Mouse (Mus musculus) CH12F3 (cell line): ENCODE results near the gene Lrrc2.

Experiments
- in situ Hi-C: fragments of 300-500 bp; cut with MboI; formaldehyde crosslinking; loops from 2 replicates; pipeline ENCODE4 v1.14.3; 2020; ENCODE audit warnings: low sequenced_read_pairs

The Lrrc2 gene

DNA sequence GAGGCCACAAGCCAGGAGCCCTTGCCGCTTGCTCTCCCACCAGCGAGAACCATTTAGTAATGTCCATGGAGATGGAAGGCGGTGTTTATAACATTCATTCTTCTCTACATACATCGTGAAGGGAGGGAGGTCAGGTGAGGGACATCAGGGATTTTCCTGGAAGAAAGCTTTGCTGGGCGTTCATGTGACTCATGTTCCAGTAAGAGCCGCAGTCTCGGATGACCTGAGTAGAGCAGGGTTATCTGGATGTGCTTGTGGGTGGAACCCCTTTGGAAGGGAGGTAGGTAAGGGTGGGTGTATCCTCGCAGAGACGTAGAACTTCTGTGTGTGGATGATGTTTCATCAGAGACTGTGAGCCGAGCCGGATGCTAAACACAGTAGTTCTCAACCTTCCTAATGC is at the start of gene Lrrc2:
Lrrc2 (plus strand) TSS at position 149 of the 400 bp plus-strand sequence.
- in situ Hi-C loops, result no loop called here

DNA sequence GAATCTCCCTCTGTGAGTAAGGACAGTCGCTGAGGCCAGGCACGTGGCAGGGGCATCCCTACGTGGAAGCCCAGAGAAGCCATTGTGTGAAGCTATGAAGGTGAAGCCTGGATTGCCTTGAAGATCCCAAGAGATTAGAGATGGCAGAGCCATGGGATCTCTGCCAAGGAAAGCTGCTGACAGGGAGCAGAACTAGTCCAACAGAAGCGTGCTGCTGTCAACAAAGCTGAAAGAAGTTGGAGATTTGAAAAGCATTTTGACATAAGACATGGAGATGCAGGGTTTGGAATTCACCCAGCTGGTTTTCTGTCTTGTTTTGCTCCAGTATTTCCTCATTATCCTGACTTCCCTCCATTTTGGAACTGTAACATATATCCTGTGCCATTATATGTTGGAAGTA is 49.1 kb upstream of the Lrrc2 start:
- in situ Hi-C loops, result no loop called here

DNA sequence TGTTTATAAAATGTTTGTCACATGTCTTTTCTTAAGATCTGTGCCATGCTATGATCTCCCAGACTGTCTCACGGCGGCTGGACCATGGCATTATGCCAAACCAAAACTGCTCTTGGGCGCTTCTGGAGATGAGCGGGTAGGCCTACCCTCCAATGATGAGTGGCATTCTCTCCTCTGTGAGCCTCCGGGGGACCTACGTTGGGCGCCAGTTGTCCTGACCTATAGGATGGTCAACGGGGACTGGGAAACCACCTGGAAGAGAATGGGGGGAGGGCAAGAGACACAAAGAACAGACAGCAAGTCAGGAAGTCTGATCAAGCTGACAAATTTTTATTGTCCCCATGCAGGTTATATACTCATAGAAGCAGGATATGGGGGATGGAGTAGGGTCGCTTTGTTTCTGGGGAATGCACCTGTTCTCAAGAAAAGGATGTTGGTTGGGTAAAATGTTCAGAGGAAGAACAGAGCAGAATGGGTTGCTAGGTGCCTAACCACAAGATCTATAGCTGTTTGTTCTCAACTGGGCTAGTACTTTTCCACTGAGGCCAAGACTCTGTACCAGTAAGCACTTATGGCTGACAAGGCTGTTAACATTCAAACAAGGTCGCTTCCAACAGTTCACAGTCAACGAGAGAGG is 44.0 kb upstream of the Lrrc2 start:
- in situ Hi-C loops, result no loop called here

DNA sequence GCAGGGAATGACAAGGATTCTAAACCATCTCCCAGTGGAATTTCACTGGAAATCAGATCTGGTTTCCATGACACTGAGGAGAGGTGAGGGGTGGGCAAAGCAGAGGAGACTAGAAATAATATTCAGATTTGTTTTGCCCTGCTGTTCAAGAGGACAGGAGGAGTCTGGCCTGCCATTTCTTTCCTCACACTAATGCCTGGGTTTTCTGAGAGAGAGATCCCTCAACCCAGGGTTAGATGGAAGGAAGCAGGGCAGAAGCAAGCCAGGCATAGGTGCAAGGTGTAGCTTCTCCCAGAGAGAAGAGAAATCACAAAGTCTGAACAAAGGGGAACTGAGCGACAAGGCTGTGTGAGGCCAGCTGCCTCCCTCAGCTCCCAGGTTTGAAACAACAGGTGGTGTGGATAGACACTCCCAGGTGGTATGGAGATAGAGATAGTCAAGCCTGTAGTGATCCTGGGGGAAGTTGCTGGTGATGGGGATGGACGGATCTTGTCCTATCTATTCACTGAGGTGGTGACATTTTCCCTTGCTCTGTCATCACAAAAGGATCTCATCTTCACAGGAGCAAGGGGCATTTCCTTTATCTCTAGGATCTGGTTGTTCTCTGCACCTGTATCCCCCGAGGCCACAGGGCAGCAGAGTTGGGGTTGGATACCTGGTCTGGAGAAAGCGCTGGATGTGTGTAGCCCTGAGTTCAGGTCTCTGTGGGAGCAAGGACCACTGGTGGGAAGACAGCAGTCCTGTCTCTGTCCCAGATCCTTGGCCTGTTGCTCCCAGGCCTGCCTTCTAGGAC is 43.3 kb upstream of the Lrrc2 start:
- in situ Hi-C loops, result no loop called here

DNA sequence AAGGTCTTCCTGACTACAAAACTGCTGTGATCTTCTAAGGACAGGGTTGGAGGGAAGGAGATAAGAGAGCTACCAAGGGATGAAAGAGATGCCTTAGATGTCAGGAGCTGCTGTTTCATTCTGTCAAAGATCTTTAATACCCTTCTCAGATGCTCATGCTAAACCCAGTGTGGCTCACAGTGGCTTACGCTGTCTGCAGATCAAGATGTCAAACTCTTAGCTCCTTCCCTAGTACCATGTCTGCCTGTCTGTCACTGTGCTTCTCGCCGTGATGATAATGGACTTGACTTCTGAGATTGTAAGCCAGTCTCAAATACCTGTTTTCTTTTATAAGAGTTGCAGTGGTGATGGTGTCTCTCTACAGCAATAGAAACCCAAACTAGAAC is 42.7 kb upstream of the Lrrc2 start:
- in situ Hi-C loops, result no loop called here

DNA sequence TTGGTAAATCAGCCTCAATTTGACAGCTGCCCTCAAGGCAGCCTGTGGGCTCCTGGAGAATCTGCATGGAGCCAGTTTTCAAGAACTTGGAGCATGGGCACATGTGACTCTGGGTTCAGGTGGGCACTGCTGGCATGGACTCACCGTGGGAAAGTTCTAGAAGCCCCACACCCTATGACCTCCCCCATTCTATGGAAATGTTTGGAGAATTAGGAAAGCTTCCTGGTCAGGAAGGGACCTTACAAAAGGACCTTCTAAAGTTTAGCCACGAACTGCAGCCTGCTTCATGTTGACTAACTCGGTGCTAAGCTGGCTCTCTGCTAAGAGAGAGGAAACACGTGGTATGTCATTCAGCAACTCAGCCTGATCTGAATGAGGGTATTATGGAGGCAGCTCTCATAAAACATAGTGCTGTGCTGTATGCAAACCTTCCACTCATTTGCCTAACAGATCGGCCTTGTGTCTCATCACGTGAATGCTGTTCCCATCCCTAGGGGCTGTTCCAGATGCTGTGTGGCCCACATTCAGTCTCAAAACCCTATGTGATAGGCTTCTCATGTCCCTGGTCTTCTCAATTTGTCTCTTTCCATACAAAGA is 41.9 kb upstream of the Lrrc2 start:
- in situ Hi-C loops, result no loop called here

DNA sequence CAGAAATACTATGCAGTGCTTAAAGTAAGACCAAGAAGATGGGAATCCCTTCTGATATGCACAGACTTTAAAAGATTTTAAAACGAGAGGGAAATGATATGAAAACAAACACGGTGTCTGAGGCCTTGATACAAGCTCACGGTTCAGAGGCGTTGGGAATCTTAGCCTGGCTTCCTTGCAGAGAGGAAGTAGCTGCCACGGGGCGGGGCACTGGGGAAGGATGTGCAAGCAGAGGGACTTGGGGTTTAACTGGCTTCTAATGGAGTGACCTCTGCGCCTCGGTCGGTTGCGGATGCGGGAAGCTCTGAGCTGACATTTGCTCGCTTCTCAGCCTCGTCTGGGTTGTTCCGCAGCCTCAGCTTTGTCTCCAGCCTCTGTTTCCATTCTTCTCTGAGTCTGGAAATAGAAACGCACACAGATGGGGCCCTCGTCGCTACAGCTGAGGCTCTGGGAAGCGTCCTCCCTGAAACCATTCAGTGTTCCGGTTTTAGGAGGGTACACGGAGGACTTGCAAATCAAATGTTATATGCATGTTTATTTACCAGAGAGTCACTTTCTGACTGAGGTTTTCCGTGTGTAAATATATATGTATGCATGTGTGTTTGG is 36.6 kb upstream of the Lrrc2 start:
- in situ Hi-C loops, result no loop called here

DNA sequence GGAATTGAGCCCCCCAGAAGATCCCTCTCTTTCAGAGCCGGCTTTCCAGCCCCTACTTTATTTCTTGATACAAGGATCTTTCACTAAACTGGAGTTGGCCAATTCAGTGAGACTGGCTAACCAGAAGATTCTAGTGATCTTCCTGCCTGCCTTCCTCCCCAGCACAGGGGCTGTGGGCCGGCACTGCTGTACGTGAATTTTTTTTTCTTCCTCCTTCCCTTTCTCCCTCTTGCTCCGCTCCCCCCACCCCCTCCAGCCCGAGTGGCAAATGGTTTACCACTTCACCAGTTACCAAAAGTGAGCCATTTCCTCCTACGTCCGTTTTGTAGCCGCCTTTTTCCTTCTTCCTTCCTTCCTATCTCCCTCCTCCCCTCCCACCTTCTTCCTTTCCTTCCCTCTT is 35.9 kb upstream of the Lrrc2 start:
- in situ Hi-C loops, result no loop called here

DNA sequence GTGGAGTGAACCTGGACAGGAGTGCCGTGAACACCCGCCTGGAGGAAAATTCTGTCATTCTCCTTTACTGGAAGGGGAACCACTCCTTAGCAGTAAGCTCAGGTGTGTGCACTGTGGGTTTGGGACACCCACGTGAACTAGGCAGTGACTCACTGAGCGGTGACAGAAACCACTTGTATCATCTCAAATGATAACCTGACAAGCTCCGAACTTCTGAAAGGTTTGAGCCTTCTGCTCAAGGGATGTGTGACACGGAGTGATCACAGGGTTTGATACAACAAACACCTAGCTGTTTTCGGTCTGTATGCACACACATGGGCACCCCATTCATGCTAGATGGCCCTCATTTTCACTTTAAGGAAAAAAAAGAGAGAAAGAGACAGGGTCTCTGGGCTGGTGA is 34.6 kb upstream of the Lrrc2 start, which contains the start of gene Fam240a:
Fam240a (minus strand) TSS at position 76 of the 400 bp plus-strand sequence.
- in situ Hi-C loops, result no loop called here

DNA sequence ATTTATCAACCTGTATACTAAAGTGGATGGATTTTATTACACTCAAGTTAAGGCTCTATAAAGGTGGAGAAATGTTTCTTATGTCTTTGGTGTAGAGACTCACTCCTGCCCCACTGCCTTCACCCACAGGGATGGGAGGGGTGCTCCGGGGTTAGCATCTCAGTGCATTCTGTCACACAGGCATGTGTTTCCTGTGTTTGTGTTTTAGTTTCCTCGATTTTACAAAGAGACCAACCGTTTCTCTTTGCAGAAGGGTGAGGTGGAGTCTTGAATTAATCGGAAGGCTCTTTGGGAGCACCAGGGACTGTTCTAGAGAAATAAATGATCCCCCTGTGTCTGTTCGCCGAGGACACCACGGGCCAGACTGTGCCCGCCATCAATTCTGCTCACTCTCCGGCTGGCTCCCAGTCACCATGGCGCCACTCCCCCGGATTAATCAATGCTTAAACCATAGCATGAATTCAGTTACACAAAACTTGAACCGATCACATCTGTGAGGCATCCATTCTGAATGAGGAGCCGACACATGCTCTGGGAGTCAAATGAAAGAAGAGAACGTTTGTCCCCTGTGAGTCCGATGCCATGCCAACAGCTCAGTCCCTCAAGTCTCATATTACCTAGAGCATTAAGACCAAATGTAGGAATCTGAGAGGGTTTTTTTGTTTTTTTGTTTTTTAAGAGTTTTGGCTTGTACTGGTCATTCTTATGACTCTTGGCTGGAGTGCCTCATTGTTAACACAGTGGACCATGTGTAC is 30.5 kb upstream of the Lrrc2 start:
- in situ Hi-C loops, result no loop called here

DNA sequence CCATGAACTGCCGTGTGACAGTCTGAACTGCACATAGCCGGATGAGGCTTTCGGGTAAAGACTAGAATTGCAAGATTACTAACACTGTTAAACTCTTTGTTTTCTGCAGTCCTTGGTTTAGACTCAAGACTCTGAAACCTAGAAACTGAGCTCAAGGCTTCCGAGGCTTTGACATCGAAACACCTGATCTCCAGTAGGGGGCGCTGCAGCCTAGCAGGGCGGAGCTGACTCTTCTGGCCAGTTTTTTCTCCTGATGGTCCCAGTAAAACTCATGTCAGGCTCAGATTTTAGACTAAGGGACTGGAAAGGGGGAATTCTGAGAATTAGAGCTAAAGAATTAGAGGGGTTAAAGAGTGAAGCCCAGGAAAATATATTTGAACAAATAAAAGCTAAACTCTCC is 28.6 kb upstream of the Lrrc2 start:
- in situ Hi-C loops, result no loop called here

DNA sequence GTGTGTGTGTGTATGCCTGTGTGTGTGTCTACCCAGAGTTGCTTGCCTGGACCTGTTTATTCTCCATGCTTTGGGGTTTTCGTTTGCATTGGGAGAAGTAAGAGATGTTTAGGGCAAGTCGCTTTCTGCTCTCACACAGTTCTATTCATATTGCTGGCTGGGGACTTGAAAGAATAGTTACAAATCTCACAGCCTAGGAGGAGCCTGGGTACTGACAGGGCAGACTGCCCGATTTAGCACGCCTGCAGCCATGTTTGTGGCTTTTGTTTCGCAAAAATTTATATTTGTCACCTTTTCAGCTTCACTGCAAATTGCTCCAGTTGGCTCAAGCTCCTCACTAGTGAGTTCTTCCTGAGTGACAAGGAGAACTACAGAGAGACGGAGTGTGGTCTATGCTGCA is 19.8 kb upstream of the Lrrc2 start:
- in situ Hi-C loops, result no loop called here

DNA sequence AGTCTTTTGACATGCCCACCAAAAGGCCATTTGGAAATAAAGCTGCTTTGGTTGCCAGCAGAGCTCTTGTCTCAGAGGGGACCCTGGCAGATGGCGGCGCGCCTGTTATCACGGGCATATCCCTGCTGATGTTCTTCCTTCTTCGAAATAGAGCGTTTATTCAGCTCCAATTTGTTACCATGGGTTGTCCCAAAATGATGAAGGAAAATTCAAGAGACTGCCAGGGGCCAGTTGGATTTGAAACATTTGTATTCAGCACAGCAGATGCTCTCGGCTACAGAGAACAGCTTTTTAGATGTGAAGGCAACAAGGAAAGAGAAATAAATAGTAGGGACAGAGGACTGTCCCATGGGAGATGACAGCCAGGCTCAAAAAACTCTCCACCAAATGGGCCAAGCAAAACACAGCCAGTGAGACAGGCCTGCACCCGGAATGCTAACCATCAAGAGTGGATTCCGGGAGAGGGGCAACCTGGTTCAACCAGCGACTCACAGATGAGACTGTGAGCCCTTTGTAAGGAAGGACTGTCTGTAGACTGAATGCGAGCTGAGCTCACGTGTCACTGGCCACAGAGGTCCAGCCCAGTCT is 17.4 kb upstream of the Lrrc2 start:
- in situ Hi-C loops, result no loop called here

DNA sequence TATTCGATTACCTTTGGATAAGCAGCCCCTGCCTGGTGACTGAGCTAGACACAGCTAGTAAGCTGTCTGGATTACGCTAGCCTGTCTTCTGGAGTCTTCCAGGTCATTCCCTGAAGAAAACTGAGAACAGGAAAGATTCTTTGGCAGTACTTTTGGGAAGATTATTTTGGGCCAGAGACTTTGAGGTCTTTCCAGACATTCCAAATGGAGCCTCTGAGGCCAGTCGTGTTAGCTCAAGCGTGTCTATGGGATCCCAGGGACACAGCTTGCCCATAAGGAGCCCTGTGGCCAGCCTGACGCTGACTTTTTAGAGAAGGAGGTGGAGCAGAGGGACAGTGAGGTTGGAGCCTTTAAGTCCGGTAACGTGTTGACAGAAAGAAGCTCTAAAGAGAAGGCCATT is 15.4 kb upstream of the Lrrc2 start:
- in situ Hi-C loops, result no loop called here

DNA sequence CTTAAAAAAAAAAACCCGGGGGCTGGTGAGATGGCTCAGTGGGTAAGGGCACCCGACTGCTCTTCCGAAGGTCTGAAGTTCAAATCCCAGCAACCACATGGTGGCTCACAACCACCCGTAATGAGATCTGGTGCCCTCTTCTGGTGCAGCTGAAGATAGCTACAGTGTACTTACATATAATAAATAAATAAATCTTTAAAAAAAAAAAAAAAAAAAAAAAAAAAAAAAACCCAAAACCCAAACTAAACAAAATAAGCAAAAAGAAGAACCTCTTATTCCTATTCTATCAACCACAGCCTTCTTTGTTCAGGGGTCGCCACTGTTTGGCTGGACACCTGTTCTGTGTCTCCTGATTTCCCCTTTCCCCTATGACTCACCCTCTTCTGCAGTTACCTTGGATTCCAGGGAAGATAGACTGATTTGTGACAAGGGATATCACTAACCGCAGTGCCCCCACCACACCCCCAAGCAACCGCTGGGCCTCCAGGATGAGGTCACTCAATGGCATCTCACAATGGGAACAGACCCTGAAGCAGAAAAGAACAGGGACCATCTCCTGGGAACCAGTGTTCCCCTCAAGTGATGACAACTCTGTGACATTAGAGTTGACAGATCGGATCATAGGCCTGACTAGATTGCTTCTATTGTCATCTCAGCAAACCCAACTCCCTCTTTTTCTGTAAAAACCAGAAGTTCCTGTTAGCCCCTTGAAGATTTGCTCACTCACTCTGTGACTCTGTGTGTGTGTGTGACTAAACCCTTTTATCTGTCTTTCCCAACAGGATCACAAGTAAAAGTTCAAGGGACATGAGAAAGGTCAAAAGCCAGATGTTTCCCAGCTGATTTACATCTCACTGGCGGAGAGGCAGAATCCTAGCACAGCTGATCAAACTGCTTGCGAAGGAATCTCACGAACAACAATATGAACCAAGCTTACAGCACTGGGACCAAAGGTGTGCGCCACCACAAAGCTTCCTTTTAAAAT is 13.5 kb upstream of the Lrrc2 start:
- in situ Hi-C loops, result no loop called here

DNA sequence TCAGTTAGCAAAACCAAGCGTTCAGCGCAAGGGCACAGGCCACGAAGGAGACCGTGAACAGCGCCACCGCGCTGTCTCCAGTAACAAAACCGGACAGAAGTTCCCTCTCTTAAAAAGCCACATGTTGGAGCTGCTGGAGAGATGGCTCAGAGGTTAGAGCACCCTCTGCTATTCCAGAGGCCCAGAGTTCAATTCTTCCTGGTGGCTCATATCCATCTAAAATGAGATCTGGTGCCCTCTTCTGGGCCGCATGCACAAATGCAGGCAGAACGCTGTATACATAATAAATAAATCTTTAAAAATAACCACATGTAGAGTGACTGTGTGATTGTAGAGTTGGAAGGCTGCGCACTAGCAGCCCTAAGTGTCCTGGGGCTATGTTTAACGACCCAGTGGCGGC is 7.1 kb upstream of the Lrrc2 start:
- in situ Hi-C loops, result no loop called here

DNA sequence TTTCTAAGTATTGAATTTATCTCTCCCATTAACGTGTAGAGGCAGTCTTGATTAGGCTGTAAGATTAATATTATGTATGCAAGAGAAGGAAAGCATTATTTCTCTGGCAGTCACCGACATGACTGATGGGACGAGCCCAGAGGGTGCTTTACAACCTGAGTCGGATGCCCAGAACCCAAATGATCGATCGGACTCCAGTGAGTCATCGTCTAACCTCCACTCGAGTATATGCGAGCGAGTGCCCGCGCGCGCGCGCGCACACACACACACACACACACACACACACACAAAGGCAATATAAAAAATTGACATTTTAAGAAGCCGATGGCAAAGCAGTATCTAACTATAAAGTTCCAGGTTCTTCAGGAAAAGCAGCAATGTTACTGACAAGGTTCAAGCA is 6.0 kb upstream of the Lrrc2 start:
- in situ Hi-C loops, result no loop called here

DNA sequence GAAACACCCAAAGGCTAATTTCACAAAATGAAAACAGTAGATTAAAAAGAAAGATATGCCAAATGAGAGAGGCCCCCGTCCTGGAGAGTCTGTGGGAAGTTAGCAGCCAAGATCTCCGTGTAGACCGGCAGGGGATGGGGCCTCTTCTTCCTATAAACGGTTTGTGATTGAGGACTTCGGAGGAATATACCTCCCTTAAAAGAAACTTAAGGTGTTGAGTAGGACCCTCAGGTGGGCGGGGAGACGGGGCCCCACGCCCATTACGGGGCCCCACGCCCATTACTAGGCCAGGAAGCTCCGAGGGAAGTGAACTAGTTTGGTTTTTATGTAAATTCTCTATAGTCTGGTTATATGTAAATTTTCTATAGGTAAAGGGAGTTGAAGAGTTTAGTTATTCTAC is 5.4 kb upstream of the Lrrc2 start, which contains the start of gene Tdgf1:
Tdgf1 (minus strand) TSS at position 233 of the 400 bp plus-strand sequence.
- in situ Hi-C loops, result no loop called here

DNA sequence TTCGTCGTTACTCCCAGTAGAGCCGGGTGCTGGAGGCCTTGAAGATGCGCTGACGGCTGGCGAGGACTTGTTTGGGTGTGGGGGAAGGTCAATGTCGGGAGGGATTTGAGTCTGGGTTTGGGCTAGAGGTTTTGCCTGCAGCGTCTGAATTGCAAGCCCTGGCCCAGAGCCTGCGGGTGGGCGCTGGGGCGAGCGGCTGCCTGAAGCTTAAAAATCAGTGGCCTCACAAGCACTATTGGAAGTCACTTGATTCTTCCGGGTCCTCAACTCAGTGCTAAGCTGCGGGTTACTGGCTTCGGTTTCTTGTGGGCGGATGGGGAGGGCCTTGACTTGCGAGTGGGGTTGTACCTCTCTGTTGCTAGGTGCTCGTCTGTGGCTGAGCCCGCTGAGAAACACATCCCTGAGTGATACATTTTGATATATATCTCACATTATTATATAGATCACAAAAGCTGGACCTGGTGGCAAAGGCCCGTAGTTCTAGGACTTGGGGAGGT is 4.7 kb upstream of the Lrrc2 start:
- in situ Hi-C loops, result no loop called here
